In the genomic region with DNA sequence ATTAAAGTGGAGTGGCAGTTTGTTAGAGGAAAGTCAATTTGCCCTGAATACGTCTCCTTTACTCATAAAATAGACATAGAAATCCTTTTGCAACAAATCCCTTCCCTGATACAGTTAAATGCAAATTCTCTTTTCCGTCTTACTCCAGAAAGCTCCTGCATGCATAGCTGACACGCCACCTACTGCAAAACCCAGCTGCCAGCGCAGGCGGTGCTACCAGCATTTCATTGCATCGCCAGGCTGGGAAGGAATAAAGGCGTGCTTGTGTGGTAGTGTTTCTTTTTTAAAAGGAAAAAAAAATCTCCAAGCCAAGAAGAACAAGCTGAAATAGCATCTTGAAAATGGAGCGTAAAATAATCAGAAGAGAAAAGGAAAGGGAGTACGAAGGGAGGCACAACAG, we compare ENCODE assay signal across 9 mouse cellular contexts. TPM values are rescaled to one million over a fixed set of nuclear protein-coding genes. Genes with fewer than 3 reads are reported as not detected.
DNase-seq lines count a peak whose midpoint lies in the region; ATAC-seq and TF ChIP-seq lines count a peak whose summit lies in the region.
"Had no signal": no experiment of that assay in that cellular context is flagged by ENCODE, and none has a peak within 500 bp of the region (broad histone marks: within the 10 kb centered on the region; RNA-seq: fewer than 3 reads in every experiment).

No protein-coding gene starts in this region.

- no peak overlapping the region for H3K9ac ChIP-seq in liver, embryonic 12.5 days
- H3K9ac ChIP-seq: heart, embryonic 15.5 days had no signal

- no peaks in the 10 kb centered on the region for H3K27me3 ChIP-seq in liver, embryonic 12.5 days (replicated peaks)
- H3K27me3 ChIP-seq: heart, embryonic 15.5 days had no signal

- no peaks in the 10 kb centered on the region for H3K9me3 ChIP-seq in liver, embryonic 12.5 days (replicated peaks)
- H3K9me3 ChIP-seq: heart, embryonic 15.5 days had no signal

- peak; percentile 6 for DNase-seq in cerebellum, adult 9-10 months
- DNase-seq in brain, adult 2 months (ENCODE audit: low read depth, low spot score): peak; percentile 94
- peak; percentile 78 to 87 for DNase-seq in layer of hippocampus, adult 2 months (ENCODE audit: low spot score in 2 of 2)
- peak; percentile 47 for DNase-seq in mesoderm, embryonic 11.5 days (ENCODE audit: low read depth, low spot score)
- DNase-seq in heart, postnatal 4 days: no peak

- WGBS in liver, embryonic 12.5 days (ENCODE audit: insufficient replicate concordance): 89% methylated on average over 9 of the region's 9 CpGs

- peak; percentile 68 for TF ChIP-seq CTCF in layer of hippocampus, adult 2 months (conservative IDR thresholded peaks at IDR 0.05)

- no peaks in the 10 kb centered on the region for H3K4me1 ChIP-seq in liver, embryonic 12.5 days
- H3K4me1 ChIP-seq: heart, embryonic 15.5 days had no signal

- H3K4me3 ChIP-seq in layer of hippocampus, adult 2 months: peak overlapping the region; percentile 79
- H3K4me3 ChIP-seq in liver, embryonic 12.5 days: no peak overlapping the region
- H3K4me3 ChIP-seq: heart, embryonic 15.5 days had no signal

- H3K4me2 ChIP-seq in liver, embryonic 12.5 days: no peak overlapping the region
- H3K4me2 ChIP-seq: heart, embryonic 15.5 days had no signal

- ATAC-seq in cerebellum, adult (ENCODE audit: insufficient number of reproducible peaks, low FRiP score, low TSS enrichment): no peak
- no peak for ATAC-seq in liver, embryonic 12.5 days
- ATAC-seq in granulocyte monocyte progenitor cell, adult 5-6 weeks (replicated peaks; ENCODE audit: poor library complexity, severe bottlenecking): no peak

- H3K27ac ChIP-seq in layer of hippocampus, adult 2 months: peak overlapping the region; percentile 97
- no peak overlapping the region for H3K27ac ChIP-seq in liver, embryonic 12.5 days
- H3K27ac ChIP-seq: heart, embryonic 15.5 days had no signal

- no peaks in the 10 kb centered on the region for H3K36me3 ChIP-seq in liver, embryonic 12.5 days
- H3K36me3 ChIP-seq: heart, embryonic 15.5 days had no signal

RNA-seq across cellular contexts. Expression of a gene that starts 7.4 kb away (rescaled TPM):
- total RNA-seq in layer of hippocampus, adult 2 months (2021): 10 to 100 TPM; 60.6 to 63.3 TPM
- 0.29 and 0.33 TPM in 2 replicates for polyA plus RNA-seq in liver, embryonic 12.5 days (2016; fragmentation: Nextera tagmentation; extraction: Ambion mirVana)
- not detected for total RNA-seq in heart, postnatal 4 days (2021)
- total RNA-seq in granulocyte monocyte progenitor cell, adult 5-6 weeks (2014; fragmentation: Nextera tagmentation): not detected in 2 replicates
- 0.04 TPM in 1 of 2 replicates, not detected in the other for total RNA-seq in granulocyte monocyte progenitor cell, adult 5-6 weeks (2017)

RNA-seq across cellular contexts. Expression of a gene that starts 48.4 kb away (rescaled TPM):
- total RNA-seq in layer of hippocampus, adult 2 months (2021): 10 to 100 TPM; 19.3 to 22.8 TPM
- polyA plus RNA-seq in liver, embryonic 12.5 days (2016; fragmentation: Nextera tagmentation; extraction: Ambion mirVana): 39.4 and 40.8 TPM in 2 replicates
- 10 to 100 TPM; 25.0 to 27.4 TPM for total RNA-seq in heart, postnatal 4 days (2021)
- 55.9 and 63.7 TPM in 2 replicates for total RNA-seq in granulocyte monocyte progenitor cell, adult 5-6 weeks (2014; fragmentation: Nextera tagmentation)
- 96.4 and 98.2 TPM in 2 replicates for total RNA-seq in granulocyte monocyte progenitor cell, adult 5-6 weeks (2017)

Comparison
In these comparisons a context has a peak if more than half of its experiments do, and no peak if none do; other contexts are left out.
1. RNA of a gene that starts 7.4 kb away (total RNA-seq): 60.6 to 63.3 TPM in layer of hippocampus, adult 2 months; not detected in heart, postnatal 4 days and 0.04 TPM in granulocyte monocyte progenitor cell, adult 5-6 weeks; every median in the first group is over 10 times any median in the second.